Mouse (Mus musculus): ENCODE results near the gene 2610002M06Rik.

Gene 2610002M06Rik

GRCm38 (mm10) chrX:107816218-107816554 is at the start of gene 2610002M06Rik:
TSS of gene 2610002M06Rik (minus strand) at chrX:107816334.
- in situ Hi-C loops (cut with MboI; ENCODE audit: low pct_unique_long_range_greater_than_20kb in 1 of 2, low sequenced_read_pairs in 2 of 2, unreplicated experiment in 1 of 2), result loop anchor here in 1 of 2 experiments (25.0 kb wide), 1 partner anchor 721 kb away; no protein-coding TSS in a partner anchor

- in situ Hi-C loops (cut with MboI; ENCODE audit: low pct_unique_long_range_greater_than_20kb in 1 of 2, low sequenced_read_pairs in 2 of 2, unreplicated experiment in 1 of 2), result no loop called here
Measured at GRCm38 (mm10) chrX:107858165-107858564, 42.0 kb upstream of the 2610002M06Rik start.

- in situ Hi-C loops (cut with MboI; ENCODE audit: low pct_unique_long_range_greater_than_20kb in 1 of 2, low sequenced_read_pairs in 2 of 2, unreplicated experiment in 1 of 2), result loop anchor here in 1 of 2 experiments (25.0 kb wide), 1 partner anchor 721 kb away; no protein-coding TSS in a partner anchor
Measured at GRCm38 (mm10) chrX:107816726-107817125, 592 bp upstream of the 2610002M06Rik start.

GRCm38 (mm10) chrX:107815502-107816217 is 474 bp downstream of the 2610002M06Rik start:
- in situ Hi-C loops (cut with MboI; ENCODE audit: low pct_unique_long_range_greater_than_20kb in 1 of 2, low sequenced_read_pairs in 2 of 2, unreplicated experiment in 1 of 2), result loop anchor here in 1 of 2 experiments (25.0 kb wide), 1 partner anchor 722 kb away; no protein-coding TSS in a partner anchor

GRCm38 (mm10) chrX:107812120-107812519 is 4.0 kb downstream of the 2610002M06Rik start:
- in situ Hi-C loops (cut with MboI; ENCODE audit: low pct_unique_long_range_greater_than_20kb in 1 of 2, low sequenced_read_pairs in 2 of 2, unreplicated experiment in 1 of 2), result loop anchor here in 1 of 2 experiments (25.0 kb wide), 1 partner anchor 725 kb away; no protein-coding TSS in a partner anchor

- in situ Hi-C loops (cut with MboI; ENCODE audit: low pct_unique_long_range_greater_than_20kb in 1 of 2, low sequenced_read_pairs in 2 of 2, unreplicated experiment in 1 of 2), result no loop called here
Measured at GRCm38 (mm10) chrX:107796919-107797318, 19.2 kb downstream of the 2610002M06Rik start.

- in situ Hi-C loops (cut with MboI; ENCODE audit: low pct_unique_long_range_greater_than_20kb in 1 of 2, low sequenced_read_pairs in 2 of 2, unreplicated experiment in 1 of 2), result no loop called here
Measured at GRCm38 (mm10) chrX:107795785-107796184, 20.3 kb downstream of the 2610002M06Rik start.

GRCm38 (mm10) chrX:107792290-107792689 is 23.8 kb downstream of the 2610002M06Rik start, which contains the start of gene Tent5d:
TSS of gene Tent5d (plus strand) at chrX:107792590.
- in situ Hi-C loops (cut with MboI; ENCODE audit: low pct_unique_long_range_greater_than_20kb in 1 of 2, low sequenced_read_pairs in 2 of 2, unreplicated experiment in 1 of 2), result no loop called here

GRCm38 (mm10) chrX:107790750-107791493 is 25.2 kb downstream of the 2610002M06Rik start:
- in situ Hi-C loops (cut with MboI; ENCODE audit: low pct_unique_long_range_greater_than_20kb in 1 of 2, low sequenced_read_pairs in 2 of 2, unreplicated experiment in 1 of 2), result no loop called here

GRCm38 (mm10) chrX:107790136-107790535 is 26.0 kb downstream of the 2610002M06Rik start:
- in situ Hi-C loops (cut with MboI; ENCODE audit: low pct_unique_long_range_greater_than_20kb in 1 of 2, low sequenced_read_pairs in 2 of 2, unreplicated experiment in 1 of 2), result no loop called here

- in situ Hi-C loops (cut with MboI; ENCODE audit: low pct_unique_long_range_greater_than_20kb in 1 of 2, low sequenced_read_pairs in 2 of 2, unreplicated experiment in 1 of 2), result no loop called here
Measured at GRCm38 (mm10) chrX:107767896-107768295, 48.2 kb downstream of the 2610002M06Rik start.

All from mouse embryonic stem cell (cell line).